Mouse (Mus musculus): Measurements from ENCODE around the gene Mocs1.

Mocs1 gene

DNA sequence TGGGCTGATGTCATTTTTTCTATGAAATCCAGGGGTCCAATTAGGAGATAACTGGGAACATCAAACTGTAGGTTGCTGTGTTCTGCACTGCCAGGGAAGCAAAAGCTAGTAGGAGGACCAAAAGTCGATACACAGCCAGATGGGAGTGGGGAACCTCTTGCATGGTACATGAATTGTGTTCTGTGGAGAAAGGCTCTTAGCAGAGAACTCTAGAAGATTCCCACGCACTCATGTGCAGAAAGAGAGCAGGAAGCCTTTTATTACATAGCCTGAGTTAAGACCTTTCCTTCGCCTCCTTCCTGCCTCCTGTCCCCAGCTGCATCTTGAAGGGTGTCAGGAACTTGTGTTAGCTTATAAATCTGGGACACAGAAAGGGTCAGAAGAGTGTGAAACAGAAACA lies 53.7 kb downstream of the Mocs1 start:
- no peak for DNase-seq (ENCODE audit: low read depth, low spot score)

DNA sequence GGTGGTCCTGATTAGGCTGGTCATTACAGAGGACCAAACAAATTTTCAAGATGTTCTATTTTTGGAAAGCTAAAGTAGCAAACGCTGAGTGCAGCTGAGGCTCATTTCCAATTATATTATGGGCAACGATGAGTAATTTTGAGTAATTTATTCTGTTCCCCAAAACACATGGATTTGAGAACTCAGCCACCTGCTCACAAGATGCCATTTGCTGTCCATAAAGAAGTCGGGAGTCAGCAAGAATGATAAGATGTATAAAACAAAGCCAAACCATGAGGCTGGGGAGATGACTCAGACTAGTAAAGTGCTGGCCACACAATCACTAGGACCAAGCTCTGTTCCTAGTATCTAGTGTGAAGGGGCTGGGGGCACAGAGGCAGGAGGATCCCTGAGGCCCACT lies 56.3 kb downstream of the Mocs1 start:
- DNase-seq (ENCODE audit: low read depth, low spot score) = no peak

DNA sequence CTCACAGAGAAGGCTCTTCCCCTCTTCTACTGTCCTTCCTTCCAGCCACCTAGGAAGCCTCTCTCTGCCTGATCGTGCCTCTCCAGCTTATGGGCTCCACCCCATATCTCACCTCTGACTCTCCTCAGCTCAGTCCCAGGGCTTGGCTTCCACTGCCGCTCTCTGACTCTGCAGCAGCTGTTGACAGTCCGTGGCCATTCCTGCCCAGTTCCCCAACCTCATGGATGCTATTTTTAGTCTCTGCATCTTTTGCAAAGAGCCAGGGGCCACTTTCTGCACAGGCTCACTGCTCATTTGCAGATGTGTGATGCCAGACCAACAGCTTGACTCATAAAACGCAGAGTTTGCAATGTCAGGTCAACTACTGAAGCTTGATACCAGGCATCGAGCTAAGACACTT lies 60.9 kb downstream of the Mocs1 start:
- peak; percentile 57 for DNase-seq (ENCODE audit: low read depth, low spot score)

DNA sequence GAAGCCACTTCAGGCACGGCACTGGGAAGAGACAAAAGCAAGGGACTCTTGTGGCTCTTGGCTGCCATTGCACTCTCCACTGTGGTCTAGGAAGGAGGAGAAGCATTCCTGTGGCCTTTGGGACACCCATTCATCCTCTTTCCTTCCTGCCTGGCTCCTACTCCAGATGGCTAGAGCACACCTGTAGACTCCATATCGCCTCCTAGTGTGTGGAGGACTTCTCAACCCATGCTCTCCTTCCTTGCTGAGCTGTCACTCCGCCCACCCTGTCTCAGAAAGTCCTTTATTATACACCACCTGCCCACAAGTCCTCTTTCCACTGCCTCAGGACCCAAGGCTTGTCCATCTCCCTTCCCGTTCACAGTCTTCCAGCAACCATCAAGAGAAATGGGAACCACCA lies 65.1 kb downstream of the Mocs1 start:
- no peak for DNase-seq (ENCODE audit: low read depth, low spot score)

DNA sequence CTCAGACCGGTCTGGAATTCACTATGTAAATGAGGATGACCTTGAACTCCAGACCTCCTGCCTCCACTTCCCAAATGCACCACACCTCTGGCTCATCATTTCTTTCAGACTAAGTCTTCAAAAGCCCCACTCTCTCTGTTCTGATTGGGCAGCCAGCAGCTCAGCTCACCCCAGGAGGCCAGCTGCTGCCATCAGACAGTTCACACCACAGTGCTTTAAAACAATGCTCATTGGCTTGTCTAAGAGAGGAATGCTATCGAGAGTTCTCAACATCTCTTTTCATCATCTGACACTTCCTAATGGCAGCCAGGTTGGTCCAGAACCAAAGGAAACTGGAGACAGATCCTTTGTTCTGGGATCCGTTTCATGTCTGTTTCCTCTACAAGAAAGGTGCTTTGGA lies 70.0 kb downstream of the Mocs1 start:
- DNase-seq (ENCODE audit: low read depth, low spot score) = no peak

DNA sequence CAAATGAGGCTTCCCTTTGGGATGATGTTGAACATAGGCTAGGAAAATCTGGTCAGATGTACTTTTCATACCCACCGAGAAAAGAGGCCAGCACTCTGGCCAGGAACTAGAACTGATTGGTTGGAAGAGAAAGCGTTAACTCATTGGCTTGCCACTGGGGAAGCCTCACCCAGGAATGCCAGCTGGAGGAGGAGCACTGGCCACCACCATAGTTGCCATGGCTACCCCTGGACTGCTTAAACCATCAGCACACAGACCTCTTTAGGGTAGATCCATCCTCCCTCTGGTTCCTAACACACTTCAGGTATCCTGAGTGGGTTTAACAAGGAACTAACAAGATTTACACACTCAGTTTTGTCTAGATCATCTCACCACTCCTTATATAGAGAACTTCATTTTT lies 71.5 kb downstream of the Mocs1 start:
- DNase-seq (ENCODE audit: low read depth, low spot score) = no peak

DNA sequence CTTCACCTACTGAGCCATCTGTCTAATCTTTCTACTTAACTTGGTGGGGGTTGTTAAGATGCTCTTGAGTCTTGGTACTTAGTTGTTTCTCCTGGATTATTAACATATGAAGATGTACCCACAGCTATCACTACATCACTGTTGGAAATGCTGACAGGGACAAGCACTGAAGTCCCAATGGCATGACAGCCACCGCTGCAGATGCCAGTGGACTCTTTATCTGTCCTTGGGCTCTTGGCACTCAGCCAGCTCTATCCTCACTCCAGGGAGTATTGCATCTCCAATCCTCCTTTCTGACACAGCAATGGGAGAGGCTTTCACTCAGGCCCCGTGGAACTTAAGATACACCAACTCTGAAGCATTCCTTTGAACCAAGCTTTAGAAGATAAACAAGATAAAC lies 72.1 kb downstream of the Mocs1 start:
- DNase-seq (ENCODE audit: low read depth, low spot score) = no peak

DNA sequence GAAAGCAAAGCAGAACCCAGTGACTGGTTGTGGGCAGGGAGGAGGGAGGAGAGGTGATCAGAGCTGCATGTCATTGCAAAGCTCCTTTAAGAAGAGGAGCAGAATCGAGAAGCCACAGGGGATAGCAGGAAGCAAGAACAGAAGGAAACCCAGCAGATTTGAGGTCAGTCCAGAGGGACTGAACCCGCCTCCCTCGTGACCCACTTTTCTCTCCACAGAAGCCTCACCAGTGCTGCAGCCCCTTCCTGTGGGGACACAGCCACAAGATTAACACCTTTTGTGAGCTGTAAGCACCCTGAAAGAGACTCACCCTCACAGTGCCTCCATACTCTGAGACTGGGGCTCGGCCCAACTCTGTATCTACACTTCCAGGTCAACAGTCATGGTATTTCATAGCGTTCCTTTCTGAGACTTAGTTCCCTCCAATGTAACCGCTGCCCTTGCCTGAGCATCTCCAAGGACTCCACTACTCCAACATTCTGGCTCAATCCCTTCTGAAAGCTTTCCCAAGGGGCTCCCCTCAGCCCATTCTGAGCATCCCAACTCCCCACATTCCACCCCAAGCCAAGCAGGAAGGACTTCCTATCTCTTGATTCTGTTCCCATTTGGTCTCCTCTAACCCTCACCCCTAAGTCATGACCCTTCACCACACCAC lies 75.2 kb downstream of the Mocs1 start:
- no peak for DNase-seq (ENCODE audit: low read depth, low spot score)
